Mouse (Mus musculus): ENCODE measurements around the gene Krtcap3.
"Not testable (repeated sequence)": the region's sequence is repeated elsewhere in the genome, so short reads cannot be mapped to it uniquely, and the experiment has no call there.

Krtcap3 gene

GRCm38 (mm10) chr5:31251541-31252101, at the start of gene Krtcap3:
Gene Krtcap3 (plus strand): TSS chr5:31251691.
- peak in 1 of 2 experiments; percentile 49 for DNase-seq (ENCODE audit: inconsistent age in 2 of 2, low spot score in 1 of 2)

GRCm38 (mm10) chr5:31201742-31202590, 49.5 kb upstream of the Krtcap3 start, which contains the start of gene Zfp513:
Gene Zfp513 (minus strand): TSS chr5:31202303.
- peak; percentile 98 to 99 for DNase-seq (ENCODE audit: inconsistent age in 2 of 2, low spot score in 1 of 2)

- peak in 1 of 2 experiments; percentile 68 for DNase-seq (ENCODE audit: inconsistent age in 2 of 2, low spot score in 1 of 2)
Measured at GRCm38 (mm10) chr5:31202933-31203332, 48.6 kb upstream of the Krtcap3 start.

- peak in 1 of 2 experiments; percentile 74 for DNase-seq (ENCODE audit: inconsistent age in 2 of 2, low spot score in 1 of 2)
Measured at GRCm38 (mm10) chr5:31203866-31204265, 47.6 kb upstream of the Krtcap3 start.

- peak in 1 of 2 experiments; percentile 53 for DNase-seq (ENCODE audit: inconsistent age in 2 of 2, low spot score in 1 of 2)
Measured at GRCm38 (mm10) chr5:31204421-31204820, 47.1 kb upstream of the Krtcap3 start.

- DNase-seq (ENCODE audit: inconsistent age in 2 of 2, low spot score in 1 of 2) = not testable (repeated sequence)
Measured at GRCm38 (mm10) chr5:31216554-31216953, 34.9 kb upstream of the Krtcap3 start.

GRCm38 (mm10) chr5:31218294-31218693, 33.2 kb upstream of the Krtcap3 start:
- peak in 1 of 2 experiments; percentile 42 for DNase-seq (ENCODE audit: inconsistent age in 2 of 2, low spot score in 1 of 2)

GRCm38 (mm10) chr5:31219070-31219469, 32.4 kb upstream of the Krtcap3 start:
- DNase-seq (ENCODE audit: inconsistent age in 2 of 2, low spot score in 1 of 2) = no peak

GRCm38 (mm10) chr5:31219474-31219873, 32.0 kb upstream of the Krtcap3 start:
- DNase-seq (ENCODE audit: inconsistent age in 2 of 2, low spot score in 1 of 2) = no peak

GRCm38 (mm10) chr5:31219911-31220447, 31.5 kb upstream of the Krtcap3 start:
- no peak for DNase-seq (ENCODE audit: inconsistent age in 2 of 2, low spot score in 1 of 2)

- peak; percentile 98 to 99 for DNase-seq (ENCODE audit: inconsistent age in 2 of 2, low spot score in 1 of 2)
Measured at GRCm38 (mm10) chr5:31220448-31221303, 30.8 kb upstream of the Krtcap3 start, which contains the start of gene Ppm1g. Gene Ppm1g (minus strand): TSS chr5:31220687.

- peak; percentile 60 to 81 for DNase-seq (ENCODE audit: inconsistent age in 2 of 2, low spot score in 1 of 2)
Measured at GRCm38 (mm10) chr5:31221304-31221945, 30.1 kb upstream of the Krtcap3 start.

GRCm38 (mm10) chr5:31222696-31223095, 28.8 kb upstream of the Krtcap3 start:
- no peak for DNase-seq (ENCODE audit: inconsistent age in 2 of 2, low spot score in 1 of 2)

GRCm38 (mm10) chr5:31226641-31227040, 24.9 kb upstream of the Krtcap3 start:
- DNase-seq (ENCODE audit: inconsistent age in 2 of 2, low spot score in 1 of 2) = no peak

GRCm38 (mm10) chr5:31240637-31241521, 10.6 kb upstream of the Krtcap3 start, which contains the start of the genes Nrbp1 and Gm9970:
Gene Nrbp1 (plus strand): TSS chr5:31240864.
Gene Gm9970 (minus strand): TSS chr5:31241232.
- peak; percentile 98 for DNase-seq (ENCODE audit: inconsistent age in 2 of 2, low spot score in 1 of 2)

GRCm38 (mm10) chr5:31241522-31242034, 9.9 kb upstream of the Krtcap3 start:
- no peak for DNase-seq (ENCODE audit: inconsistent age in 2 of 2, low spot score in 1 of 2)

GRCm38 (mm10) chr5:31242191-31242590, 9.3 kb upstream of the Krtcap3 start:
- DNase-seq (ENCODE audit: inconsistent age in 2 of 2, low spot score in 1 of 2) = no peak

GRCm38 (mm10) chr5:31250716-31251115, 775 bp upstream of the Krtcap3 start:
- no peak for DNase-seq (ENCODE audit: inconsistent age in 2 of 2, low spot score in 1 of 2)

- DNase-seq (ENCODE audit: inconsistent age in 2 of 2, low spot score in 1 of 2) = no peak
Measured at GRCm38 (mm10) chr5:31252151-31252550, 660 bp downstream of the Krtcap3 start.
